Mouse (Mus musculus) spleen, postnatal 10 days (tissue): Measurements from ENCODE around the gene Oxct2b.
A peak's percentile ranks its signal among the peaks of the same experiment; 100 is the strongest.
"Not testable (repeated sequence)": the region's sequence is repeated elsewhere in the genome, so short reads cannot be mapped to it uniquely, and the experiment has no call there.

Experiments
- DNase-seq, 2 experiments: peaks; one replicate each; pipeline ENCODE4 v3.0.0; 2021 to 2022; ENCODE audit warnings: low spot score in 2 of 2

The Oxct2b gene

DNA sequence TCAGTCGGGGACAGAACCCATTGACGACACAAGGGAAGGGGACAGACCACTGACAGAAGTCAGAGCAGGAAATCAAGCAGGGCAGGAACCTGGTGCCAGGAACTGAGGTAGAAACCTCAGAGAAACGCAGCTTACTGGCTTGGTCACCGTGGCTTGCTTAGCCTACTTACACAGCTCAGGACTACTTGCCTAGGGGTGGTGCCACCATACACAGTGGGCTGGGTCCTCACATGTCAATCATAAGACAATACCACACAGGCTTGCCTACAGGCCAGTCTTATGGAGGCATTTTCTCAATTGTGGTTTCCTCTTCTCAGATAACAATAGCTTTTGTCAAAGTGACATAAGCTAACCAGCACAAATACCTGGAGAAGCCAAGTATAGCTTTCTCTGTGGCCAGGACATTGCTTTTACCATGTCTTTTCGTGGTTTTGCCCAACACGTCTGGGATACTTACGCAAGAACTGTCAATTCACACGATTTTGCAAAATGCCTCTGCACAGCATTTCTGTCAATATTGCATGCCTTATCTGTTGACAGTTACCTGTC is 3.8 kb upstream of the Oxct2b start:
- no peak for DNase-seq

DNA sequence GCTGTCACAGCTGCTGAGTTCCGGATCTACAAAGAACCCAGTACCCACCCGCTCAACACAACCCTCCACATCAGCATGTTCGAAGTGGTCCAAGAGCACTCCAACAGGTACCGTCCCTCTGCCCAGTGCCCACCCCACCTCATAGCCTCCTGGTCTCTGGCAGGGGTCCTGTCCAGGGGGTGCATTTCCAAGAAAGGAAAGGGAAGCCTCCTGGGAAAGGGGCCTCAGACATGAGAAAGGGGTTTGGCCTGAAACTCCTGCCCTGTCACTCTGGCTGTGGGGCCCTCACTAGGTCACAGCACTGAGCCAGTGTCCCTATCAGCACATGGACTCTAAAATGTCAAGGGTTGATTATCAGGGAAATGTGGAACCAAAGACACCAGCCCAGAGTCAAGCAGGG is 1.4 kb upstream of the Oxct2b start:
- not testable (repeated sequence) for DNase-seq

DNA sequence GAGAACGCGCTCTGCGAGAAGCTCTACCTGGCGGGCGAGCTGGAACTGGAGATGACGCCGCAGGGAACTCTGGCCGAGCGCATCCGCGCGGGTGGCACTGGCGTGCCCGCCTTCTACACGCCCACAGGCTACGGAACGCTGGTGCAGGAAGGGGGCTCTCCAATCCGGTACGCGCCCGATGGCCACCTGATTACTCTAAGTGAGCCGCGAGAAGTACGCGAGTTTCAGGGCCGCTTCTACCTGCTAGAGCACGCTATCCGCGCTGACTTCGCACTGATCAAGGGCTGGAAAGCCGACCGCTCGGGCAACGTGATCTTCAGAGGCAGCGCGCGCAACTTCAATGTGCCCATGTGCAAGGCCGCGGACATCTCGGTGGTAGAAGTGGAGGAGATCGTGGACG is 574 bp downstream of the Oxct2b start:
- DNase-seq, result not testable (repeated sequence)

DNA sequence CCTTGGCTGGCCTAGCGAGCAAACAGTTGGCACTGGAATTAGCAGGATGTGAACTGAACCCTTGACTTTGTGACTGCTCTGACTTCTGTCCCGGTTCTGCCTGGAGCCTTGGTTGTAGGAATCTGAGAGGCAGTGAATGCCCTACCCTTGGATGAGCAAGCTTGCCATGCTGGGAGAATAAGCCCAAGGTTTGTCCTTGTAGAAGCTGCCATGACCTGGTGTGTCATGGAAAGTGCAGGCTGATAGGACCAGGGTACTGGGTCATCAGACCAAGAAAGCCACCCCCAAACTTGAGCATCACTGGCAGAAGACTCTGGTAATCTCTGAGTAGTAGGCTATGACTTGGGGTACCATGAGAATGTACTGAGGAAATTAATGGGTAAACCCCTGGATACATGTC is 5.2 kb downstream of the Oxct2b start:
- DNase-seq, result no peak

DNA sequence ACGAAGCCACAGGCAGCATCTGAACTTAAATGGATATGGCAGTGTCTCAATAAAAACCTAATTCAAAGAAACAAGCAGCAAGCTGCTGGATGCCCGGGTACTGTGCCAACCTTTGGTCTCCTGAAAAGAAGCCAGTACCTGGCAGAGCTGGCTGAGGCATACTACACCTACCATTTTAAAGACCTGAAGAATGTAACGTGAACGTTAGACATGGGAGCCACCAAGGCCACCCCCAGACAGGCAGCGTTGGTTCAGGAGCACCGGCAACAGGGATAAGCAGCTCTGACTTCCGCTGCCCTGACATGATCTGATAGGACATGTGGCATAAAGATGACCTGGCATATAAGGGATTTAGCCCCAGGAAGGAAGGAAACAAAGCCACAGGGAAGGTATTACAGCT is 10.6 kb downstream of the Oxct2b start:
- DNase-seq, result no peak

DNA sequence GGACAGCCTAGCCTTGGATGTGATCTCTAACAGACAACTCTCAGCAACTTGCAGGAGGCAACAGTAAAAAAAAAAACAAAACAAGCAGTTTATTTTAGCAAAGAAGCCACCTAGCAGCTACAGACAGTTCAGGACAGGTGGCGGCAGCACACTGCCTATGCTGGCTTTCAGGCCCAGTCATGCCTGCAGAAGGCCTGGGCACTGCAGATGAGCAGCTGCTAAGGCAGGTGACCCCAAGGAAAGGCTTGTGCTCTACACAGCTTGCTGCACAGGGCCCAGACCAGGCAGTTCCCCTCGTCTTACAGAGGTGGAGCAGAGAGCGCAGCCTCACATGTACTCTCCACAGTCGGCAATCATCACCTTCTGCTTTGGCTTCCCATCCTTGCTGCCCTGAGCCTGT is 11.0 kb downstream of the Oxct2b start:
- no peak for DNase-seq

DNA sequence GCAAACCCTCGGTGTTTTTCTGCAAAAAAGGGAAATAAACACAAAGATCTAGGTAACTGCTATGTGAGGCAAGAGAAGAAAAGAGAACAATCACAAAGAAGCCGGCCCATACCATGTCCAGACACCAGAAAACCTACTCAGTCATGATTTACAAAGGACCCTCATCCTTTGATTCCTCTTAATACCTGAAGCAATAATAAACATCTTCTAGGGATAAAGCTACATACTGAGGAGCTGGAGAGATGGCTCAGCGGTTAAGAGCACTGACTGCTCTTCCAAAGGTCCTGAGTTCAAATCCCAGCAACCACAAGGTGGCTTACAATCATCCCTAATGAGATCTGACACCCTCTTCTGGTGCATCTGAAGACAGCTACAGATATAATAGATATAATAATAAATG is 21.5 kb downstream of the Oxct2b start:
- no peak for DNase-seq

DNA sequence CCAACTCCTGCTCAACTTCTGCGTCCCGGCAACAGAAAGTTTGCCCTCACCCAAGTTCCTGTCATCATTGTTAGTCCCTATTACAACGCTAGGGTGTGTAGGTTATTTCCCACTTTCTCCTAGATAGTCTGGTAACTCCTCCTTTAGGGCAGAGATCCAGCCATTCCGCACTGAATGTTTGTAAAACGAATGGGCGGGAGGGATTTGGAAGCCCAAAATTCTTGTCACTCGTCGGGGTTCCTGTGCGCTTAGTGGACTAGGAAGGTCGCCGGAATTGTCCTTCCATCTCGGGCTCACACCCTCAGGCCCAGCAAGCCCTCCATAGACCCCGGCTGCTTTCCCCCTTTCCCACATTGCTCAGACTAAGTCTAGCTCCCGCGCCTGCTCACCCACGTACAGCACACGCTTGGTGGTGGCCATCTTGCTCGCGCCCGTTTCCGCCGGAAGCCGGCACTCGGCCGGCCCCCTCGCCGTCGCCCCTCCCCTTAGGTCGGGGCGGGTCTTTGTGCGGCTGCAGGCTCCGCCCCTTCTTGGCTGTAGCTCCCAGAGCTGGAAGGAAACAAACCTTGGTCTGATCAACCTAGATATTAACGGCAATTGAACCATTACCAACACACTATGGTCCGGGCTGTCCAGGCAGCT is 23.6 kb downstream of the Oxct2b start, which contains the start of gene Ppie:
Gene Ppie, minus strand, starts transcription at position 439 of the 642 bp plus-strand sequence.
- peak; percentile 54 to 86 for DNase-seq

DNA sequence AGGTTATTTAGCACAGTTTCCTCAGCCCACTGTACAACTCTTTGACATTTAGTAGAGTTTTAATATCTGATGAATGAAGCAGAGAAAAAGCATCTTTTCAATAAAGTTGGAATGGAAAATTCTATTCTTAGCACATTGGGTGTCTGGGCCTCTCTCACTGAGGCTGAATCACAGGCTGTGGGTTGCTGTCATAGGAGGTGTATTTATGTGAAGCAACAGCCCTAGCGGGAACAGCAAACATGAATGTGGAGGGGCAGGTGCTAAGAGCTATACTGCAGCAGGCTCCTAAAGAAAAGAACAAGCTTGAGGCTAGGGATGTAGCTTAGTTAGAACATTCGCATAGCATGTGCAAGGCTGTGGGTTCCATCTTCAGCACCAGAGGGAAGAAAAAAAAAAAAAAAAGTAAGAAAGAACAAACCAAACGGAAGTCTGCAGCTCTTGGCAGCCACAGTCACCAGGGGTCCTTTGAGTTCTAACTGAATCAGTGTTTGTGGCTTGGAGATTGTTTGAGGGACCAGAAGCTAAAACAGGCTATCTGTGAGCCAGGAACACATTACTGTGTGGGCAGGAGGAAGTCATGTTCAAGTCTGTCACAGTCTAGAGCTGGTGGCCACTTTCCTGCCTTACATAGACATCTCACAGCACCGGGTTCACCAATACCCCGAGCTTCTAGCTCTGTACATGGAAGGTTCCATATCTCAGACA is 31.5 kb downstream of the Oxct2b start:
- no peak for DNase-seq

DNA sequence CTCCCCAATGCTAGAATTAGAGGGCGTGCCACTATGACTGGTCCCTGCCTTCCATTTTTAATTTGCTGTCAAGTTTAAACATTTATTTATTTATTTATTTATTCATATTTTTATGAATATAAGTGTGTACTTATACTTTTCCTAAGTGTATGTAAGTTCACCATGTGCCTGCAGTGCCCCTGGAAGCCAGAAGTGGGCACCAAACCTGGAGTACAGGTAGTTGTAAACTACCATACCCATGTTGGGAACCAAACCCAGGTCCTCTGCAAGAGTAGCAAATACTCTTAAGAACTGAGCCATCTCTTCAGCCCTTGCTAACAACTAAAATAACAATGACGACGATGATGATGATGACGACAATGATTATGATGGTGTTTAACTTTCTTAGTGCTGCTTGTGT is 35.9 kb downstream of the Oxct2b start:
- no peak for DNase-seq

DNA sequence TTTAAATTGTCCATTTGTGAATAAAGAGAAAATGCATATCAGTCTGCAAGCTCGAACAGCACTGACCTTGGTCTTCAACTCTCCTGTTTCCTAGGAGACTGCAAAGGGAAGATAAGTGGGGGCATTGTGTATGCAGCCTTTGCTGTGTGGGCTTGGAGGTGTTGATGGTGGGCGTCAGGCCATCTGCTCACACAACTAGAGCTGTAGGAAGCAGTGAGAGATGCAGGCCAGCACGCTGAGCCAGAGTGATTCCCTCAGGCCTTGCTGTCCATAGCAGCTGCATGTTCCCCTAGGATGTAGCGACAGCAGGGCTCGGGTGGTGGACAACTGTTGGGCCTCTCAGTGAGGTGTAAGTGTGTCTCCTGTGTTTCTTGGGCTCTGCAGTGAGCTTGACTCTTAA is 36.9 kb downstream of the Oxct2b start:
- DNase-seq, result no peak

DNA sequence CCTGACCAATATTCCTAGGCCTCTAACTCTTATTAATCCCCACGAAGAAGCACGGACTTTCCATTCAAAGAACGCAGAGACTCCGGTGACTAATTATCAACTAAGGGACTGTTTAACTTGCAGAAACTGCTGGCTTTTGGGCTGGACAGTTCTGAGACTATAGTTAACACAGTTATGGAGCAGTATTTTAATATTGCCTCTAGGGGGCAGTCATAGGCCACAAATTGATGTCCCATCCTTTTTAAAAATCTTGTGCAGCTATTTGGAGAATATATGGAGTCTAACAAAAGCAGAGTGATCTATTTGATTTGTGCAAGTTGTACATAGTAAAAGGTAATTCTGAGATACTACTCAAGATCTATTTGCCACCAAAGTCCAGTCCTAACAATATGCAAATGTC is 38.9 kb downstream of the Oxct2b start:
- no peak for DNase-seq

DNA sequence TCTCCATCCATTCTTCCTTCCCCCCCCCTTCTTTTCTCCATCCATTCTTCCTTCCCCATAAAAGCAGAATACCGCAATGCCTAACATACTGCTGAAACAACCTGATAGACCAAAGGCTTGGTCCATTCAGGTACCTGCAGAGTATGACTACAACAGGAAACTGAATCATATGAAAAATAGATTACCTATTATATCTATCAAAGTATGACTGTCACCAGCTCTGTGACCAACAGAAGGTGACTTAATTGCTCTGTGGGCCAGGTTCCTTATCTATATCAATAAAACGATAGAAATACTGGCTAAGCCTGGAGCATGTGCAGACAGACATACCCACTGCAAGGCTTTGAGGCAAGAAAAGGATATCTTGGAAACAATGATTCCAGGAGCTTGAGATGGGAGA is 39.4 kb downstream of the Oxct2b start:
- DNase-seq, result no peak

DNA sequence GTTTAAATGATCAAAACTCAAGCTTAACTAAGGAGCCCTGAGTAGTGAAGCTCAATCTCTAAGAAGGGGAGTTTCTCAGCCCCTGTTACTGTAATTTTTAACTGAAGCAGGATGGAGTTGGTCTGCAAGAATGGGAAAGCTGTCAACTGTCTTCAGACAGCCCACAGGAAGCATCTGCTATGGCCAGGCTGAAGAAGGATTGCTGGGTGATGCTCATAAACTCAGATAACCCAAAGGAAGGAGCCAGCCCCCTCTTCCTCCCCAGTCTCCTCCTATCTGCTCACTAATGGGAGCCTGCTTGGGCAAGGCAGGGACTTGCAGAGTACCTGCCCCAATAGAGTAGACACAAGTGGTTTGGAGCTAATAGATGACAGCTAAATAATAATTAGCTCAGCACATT is 39.8 kb downstream of the Oxct2b start:
- no peak for DNase-seq

DNA sequence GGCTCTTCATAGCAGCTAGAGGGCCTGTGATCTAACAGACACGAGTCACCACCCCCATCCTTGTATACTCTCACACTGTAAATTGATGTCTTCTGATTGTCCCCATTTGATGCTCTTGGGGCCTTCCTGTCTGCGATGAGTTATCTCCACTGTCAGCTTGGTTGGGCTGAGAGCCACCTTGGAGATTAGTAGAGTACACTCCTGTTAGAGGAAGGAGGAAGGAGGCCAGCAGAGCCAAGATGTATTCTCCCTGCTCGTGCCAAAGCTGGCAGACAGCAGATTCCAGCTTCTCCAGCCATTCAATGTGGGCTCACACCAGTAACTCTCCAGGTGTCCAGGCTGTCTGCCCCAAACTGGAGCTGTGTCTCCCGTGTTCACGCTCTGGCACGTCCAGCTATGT is 44.5 kb downstream of the Oxct2b start:
- DNase-seq, result no peak

DNA sequence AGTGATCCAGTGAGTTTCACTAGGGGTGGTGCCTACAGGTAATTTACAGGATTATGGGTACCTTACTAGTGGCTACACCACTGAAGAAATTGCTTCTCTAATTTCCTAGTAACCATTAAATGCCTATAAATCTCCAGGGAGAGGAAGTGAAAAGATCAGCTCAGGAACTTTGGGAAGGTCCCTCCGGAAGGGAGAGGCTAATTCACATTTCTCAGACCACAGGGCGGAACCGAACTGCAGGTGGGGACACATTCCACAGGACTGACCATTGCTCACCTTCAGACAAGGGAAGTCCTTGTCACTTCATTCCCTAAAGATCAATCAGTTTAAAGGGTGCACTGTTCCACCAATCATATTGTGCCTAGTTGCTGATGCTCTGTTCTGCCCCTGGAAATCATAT is 45.2 kb downstream of the Oxct2b start:
- DNase-seq, result not testable (repeated sequence)

DNA sequence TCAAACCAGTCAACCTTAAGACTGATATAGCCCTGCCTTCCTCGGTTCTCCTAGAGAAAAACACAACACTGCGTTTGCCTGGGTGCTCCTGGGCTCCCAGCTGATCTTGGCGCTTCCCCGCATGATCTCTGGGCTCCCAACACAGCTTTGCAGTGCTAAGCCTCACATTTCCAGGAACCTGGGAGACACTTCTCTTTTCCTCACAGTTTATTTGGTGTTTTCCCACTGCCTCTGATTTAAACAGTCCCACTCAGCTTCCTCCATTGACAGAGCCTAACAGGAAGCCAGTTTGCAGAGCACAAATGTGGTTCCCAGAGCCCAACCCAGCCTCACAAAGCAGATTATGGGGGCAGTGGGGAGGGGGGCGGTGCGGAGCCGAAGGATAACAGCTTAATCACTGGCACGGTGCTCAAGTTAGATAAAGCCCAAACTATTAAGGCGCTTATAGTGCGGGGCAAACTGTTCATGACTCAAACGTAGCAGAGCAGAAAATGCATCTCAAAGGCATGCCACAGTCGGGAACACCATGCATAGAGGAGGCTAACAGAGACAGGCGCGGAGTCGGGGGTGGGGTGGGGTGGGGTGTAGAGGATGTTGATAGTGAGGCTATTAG is 46.3 kb downstream of the Oxct2b start:
- no peak for DNase-seq

DNA sequence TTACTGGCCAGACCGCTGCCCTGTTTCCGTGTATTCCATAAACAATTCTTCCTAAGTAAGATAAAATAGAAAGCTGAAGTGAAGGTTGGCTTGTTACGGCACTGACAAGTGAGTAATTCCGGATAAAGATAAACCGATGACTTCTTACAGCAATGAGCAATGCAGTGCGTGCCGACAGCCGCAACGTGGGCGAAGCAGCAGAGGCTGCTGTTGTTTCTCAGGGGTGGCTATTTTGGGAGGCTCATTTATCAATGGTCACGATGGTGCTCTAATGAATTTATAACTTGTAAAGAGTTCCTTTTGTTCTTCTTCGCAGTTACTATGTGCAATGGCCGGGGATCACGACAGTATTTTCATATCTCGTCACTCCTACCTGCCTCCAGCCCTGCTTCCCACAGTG is 48.1 kb downstream of the Oxct2b start:
- no peak for DNase-seq
